Mouse (Mus musculus) erythroblast, embryonic 14.5 days (primary cell): ENCODE measurements at regions not wholly inside any gene's neighbourhood (a gene's known extent, or its start where the extent isn't known, plus 50 kb on each side); places are given as distances from the start of the nearest gene placed in this dataset.

Experiments
- GATA1 ChIP-seq: IDR thresholded peaks from 2 replicates; pipeline ENCODE4 v1.6.1; 2012; ENCODE audit warnings: low read length, inconsistent platforms, mixed read lengths
- TAL1 ChIP-seq: IDR thresholded peaks from 3 replicates; pipeline ENCODE4 v1.6.1; 2012; ENCODE audit warnings: low read length, inconsistent platforms, mixed read lengths

DNA sequence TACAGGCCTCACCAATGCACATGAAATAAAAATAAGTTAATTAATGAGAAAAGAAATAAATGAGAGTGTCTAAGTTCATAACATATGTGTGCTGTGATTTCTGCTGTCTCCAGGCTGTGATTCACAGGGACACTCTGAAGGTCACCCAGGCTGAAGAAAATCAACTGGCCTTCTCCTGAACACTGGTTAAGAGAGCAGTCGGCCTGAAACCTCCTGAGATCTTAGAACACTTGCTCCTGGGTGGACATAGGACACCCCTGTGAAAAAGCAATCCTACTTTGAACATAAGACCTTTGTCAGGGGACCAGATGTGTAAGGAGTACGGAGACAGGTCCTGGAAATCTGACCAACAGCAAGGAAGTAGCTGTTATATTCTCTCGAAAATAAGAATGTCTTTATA lies 62.6 kb upstream of the Lef1 start:
- TF ChIP-seq TAL1 (no peak), GATA1 (no peak)
